Mouse (Mus musculus): ENCODE results near the gene Phrf1. TPM values are rescaled to one million over a fixed set of nuclear protein-coding genes. Genes with fewer than 3 reads are reported as not detected.
A peak's percentile ranks its signal among the peaks of the same experiment; 100 is the strongest.
"Not testable (repeated sequence)": the region's sequence is repeated elsewhere in the genome, so short reads cannot be mapped to it uniquely, and the experiment has no call there.

Gene Phrf1
- polyA plus RNA-seq, 1 experiment from 2014 or later = 96.1 TPM

DNA sequence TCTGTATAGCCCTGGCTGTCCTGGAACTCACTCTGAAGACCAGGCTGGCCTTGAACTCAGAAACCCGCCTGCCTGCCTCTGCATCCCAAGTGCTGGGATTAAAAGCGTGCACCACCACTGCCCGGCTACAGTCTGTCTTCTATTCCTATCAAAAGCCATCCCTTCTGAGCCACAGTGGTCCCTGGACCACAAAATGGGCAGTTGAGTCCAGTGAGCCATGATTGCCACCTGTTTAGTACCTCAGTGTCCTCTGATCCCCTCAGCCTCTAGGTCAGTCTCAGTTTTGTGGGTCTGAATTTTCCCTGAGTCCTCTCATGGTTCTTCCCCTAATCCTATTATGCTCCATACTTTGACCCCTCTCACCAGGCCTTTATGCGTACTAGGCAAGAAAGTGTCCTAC lies 788 bp upstream of the Phrf1 start:
- H3K27ac ChIP-seq (ENCODE audit: low read length) = no peak overlapping the region; the same call in 1 of the 2 replicates
- H3K9me3 ChIP-seq (ENCODE audit: control insufficient read depth, low read length) = no peaks in the 10 kb centered on the region
- peaks cover 18% of the 10 kb centered on the region for H3K4me1 ChIP-seq (replicated peaks; ENCODE audit: control insufficient read depth, insufficient read depth, low read length)
- H3K36me3 ChIP-seq (ENCODE audit: control insufficient read depth, insufficient read depth) = peaks cover 7% of the 10 kb centered on the region
- H3K27me3 ChIP-seq (replicated peaks; ENCODE audit: control insufficient read depth, insufficient read depth, low read length) = no peaks in the 10 kb centered on the region
- no peak overlapping the region for H3K4me2 ChIP-seq (ENCODE audit: low read length)
- WGBS = 76% methylated on average over 4 of the region's 4 CpGs
- H3K4me3 ChIP-seq (replicated peaks; ENCODE audit: low read length) = no peak overlapping the region; the same call in 1 of the 2 replicates
- no peak for ATAC-seq
- H3K9ac ChIP-seq (replicated peaks; ENCODE audit: low read depth, low read length) = peak overlapping the region; percentile 94; the same call in 1 of the 2 replicates

DNA sequence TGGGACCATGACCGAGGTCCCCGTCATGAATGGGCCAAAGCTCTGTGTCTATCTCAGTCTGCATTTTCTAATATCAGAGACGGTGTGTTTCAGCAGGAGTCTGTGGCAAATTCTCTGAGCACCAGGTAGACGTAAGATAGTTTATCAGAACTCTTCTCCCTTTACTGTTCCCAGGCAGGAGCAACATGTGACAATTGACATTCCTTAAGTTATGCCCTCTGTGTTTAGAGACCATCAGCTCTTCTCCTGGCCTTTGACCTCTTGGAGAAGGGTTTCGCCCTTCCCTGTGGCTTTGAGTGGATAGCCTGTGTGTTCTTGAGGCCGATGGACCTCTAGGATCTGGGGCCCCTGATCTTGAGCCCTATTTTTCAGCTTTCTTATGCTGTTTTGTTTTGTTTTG lies 1.1 kb downstream of the Phrf1 start:
- Histone ChIP-seq H3K27ac (ENCODE audit: low read length) (no peak overlapping the region), H3K9me3 (ENCODE audit: control insufficient read depth, low read length) (no peaks in the 10 kb centered on the region), H3K36me3 (ENCODE audit: control insufficient read depth, insufficient read depth) (peaks cover 18% of the 10 kb centered on the region), H3K9ac (replicated peaks; ENCODE audit: low read depth, low read length) (peak overlapping the region; percentile 94; the same call in 1 of the 2 replicates), H3K4me2 (ENCODE audit: low read length) (peak overlapping the region; percentile 98), H3K4me1 (replicated peaks; ENCODE audit: control insufficient read depth, insufficient read depth, low read length) (peaks cover 18% of the 10 kb centered on the region), H3K4me3 (replicated peaks; ENCODE audit: low read length) (peak overlapping the region; percentile 93), H3K27me3 (replicated peaks; ENCODE audit: control insufficient read depth, insufficient read depth, low read length) (no peaks in the 10 kb centered on the region)
- 63% methylated on average over 6 of the region's 6 CpGs for WGBS
- no peak for ATAC-seq

DNA sequence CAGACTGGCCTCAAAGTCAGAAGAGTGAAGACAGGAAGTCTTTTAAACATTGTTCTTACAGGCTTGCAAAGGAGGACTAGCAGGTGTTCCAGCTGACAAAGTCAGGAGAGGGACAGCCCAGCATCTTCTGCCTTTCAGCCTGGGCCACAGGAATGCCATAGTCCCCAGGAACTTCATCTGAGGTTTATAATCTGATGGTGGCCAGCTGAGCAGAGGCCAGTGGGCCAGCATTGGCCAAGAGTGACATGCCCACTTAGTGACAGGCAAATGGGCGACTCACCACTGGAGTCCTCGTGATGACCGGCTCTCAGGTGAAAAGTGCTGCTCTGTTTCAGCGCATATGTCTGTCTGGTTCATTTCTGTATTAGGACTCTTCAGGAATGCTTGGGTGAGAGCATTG lies 2.0 kb downstream of the Phrf1 start:
- WGBS = 91% methylated on average over 4 of the region's 4 CpGs
- H3K9me3 ChIP-seq (ENCODE audit: control insufficient read depth, low read length) = no peaks in the 10 kb centered on the region
- ATAC-seq = no peak
- H3K27ac ChIP-seq (ENCODE audit: low read length) = no peak overlapping the region
- peaks cover 20% of the 10 kb centered on the region for H3K36me3 ChIP-seq (ENCODE audit: control insufficient read depth, insufficient read depth)
- H3K4me2 ChIP-seq (ENCODE audit: low read length) = no peak overlapping the region
- H3K9ac ChIP-seq (replicated peaks; ENCODE audit: low read depth, low read length) = no peak overlapping the region
- H3K27me3 ChIP-seq (replicated peaks; ENCODE audit: control insufficient read depth, insufficient read depth, low read length) = no peaks in the 10 kb centered on the region
- no peak overlapping the region for H3K4me3 ChIP-seq (replicated peaks; ENCODE audit: low read length)
- peaks cover 18% of the 10 kb centered on the region for H3K4me1 ChIP-seq (replicated peaks; ENCODE audit: control insufficient read depth, insufficient read depth, low read length)

DNA sequence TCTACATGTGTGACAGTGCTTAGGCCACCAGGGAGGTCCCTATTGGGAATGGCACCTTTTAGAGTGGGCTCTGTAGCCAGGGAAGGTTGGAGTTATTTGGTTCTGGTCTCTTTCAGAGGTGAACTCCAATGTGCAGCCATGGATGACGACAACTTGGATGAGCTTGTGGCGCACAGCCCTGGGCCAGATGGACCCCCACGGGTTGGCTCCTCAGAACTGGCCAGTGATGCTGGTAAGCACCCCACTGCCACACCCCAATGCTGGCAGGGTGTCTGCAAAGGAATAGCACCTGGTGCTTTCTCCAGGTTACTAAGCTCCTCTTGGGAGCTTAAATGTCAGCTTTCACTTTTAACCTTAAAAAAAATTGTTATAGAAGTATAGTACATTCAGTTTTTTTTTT lies 2.5 kb downstream of the Phrf1 start:
- Histone ChIP-seq H3K4me1 (replicated peaks; ENCODE audit: control insufficient read depth, insufficient read depth, low read length) (peaks cover 18% of the 10 kb centered on the region), H3K27me3 (replicated peaks; ENCODE audit: control insufficient read depth, insufficient read depth, low read length) (no peaks in the 10 kb centered on the region), H3K9ac (replicated peaks; ENCODE audit: low read depth, low read length) (no peak overlapping the region), H3K4me2 (ENCODE audit: low read length) (no peak overlapping the region), H3K36me3 (ENCODE audit: control insufficient read depth, insufficient read depth) (peaks cover 20% of the 10 kb centered on the region), H3K9me3 (ENCODE audit: control insufficient read depth, low read length) (no peaks in the 10 kb centered on the region), H3K4me3 (replicated peaks; ENCODE audit: low read length) (no peak overlapping the region), H3K27ac (ENCODE audit: low read length) (no peak overlapping the region)
- no peak for ATAC-seq
- WGBS = 89% methylated on average over 3 of the region's 3 CpGs

DNA sequence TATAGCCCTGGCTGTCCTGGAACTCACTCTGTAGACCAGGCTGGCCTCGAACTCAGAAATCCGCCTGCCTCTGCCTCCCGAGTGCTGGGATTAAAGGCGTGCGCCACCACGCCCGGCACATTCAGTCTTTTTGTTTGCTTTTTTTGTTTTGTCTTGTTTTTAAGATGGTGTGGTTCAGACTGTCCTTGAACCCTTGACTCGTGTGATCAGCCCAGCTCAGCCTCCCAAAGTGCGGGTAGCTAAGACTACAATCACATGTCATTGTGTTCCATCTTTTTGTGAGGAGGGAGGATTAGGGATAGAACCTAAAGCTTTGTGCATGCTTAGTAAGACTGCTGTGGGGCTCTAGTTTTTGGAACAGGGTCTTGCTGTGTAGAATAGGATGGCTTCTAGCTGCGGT lies 3.0 kb downstream of the Phrf1 start:
- 87% methylated on average over 9 of the region's 10 CpGs for WGBS
- Histone ChIP-seq H3K4me2 (ENCODE audit: low read length) (no peak overlapping the region), H3K27ac (ENCODE audit: low read length) (no peak overlapping the region), H3K36me3 (ENCODE audit: control insufficient read depth, insufficient read depth) (peaks cover 20% of the 10 kb centered on the region), H3K9ac (replicated peaks; ENCODE audit: low read depth, low read length) (no peak overlapping the region), H3K9me3 (ENCODE audit: control insufficient read depth, low read length) (no peaks in the 10 kb centered on the region), H3K4me3 (replicated peaks; ENCODE audit: low read length) (no peak overlapping the region), H3K27me3 (replicated peaks; ENCODE audit: control insufficient read depth, insufficient read depth, low read length) (no peaks in the 10 kb centered on the region), H3K4me1 (replicated peaks; ENCODE audit: control insufficient read depth, insufficient read depth, low read length) (peaks cover 18% of the 10 kb centered on the region)
- ATAC-seq = no peak

DNA sequence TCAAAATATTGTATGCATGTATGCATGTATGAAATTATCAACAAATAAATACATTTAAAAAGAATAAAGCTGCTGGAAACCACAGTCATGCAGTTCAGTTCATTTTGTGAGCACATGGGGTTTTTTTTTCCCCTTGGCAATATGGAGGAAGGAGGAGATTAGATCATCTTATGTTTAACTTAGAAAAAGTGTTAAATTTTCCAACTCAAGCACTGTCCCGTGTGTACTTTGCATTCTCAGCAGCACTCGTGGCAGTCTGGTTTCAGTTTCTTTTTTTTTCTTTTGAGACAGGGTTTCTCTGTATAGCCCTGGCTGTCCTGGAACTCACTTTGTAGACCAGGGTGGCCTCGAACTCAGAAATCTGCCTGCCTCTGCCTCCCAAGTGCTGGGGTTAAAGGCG lies 21.9 kb downstream of the Phrf1 start:
- not testable (repeated sequence) for H3K9ac ChIP-seq (replicated peaks; ENCODE audit: low read depth, low read length); H3K27ac ChIP-seq (ENCODE audit: low read length); H3K4me3 ChIP-seq (replicated peaks; ENCODE audit: low read length); H3K9me3 ChIP-seq (ENCODE audit: control insufficient read depth, low read length); ATAC-seq; H3K4me2 ChIP-seq (ENCODE audit: low read length); H3K4me1 ChIP-seq (replicated peaks; ENCODE audit: control insufficient read depth, insufficient read depth, low read length); H3K27me3 ChIP-seq (replicated peaks; ENCODE audit: control insufficient read depth, insufficient read depth, low read length)
- 88% methylated on average over 4 of the region's 4 CpGs for WGBS
- H3K36me3 ChIP-seq (ENCODE audit: control insufficient read depth, insufficient read depth) = peaks cover 42% of the 10 kb centered on the region

DNA sequence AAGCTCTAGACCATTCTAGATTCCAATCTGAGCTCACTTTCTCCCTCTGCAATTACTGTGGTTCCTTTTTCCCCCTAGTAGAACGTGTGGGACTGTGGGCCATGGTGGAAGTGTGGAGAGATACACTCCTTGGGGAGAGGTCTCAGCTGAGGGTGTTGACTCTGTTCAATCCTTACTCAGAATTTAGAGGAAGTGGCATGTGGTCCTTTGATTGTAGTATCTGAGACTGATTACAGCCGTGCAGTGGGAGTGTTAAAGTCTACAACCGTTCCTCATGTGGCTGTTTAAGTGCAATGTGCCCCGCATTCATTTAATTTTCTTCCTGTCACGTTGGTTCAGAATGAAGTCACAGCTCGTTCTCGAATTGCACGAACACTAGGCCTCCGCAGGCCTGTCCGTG lies 27.6 kb downstream of the Phrf1 start:
- ATAC-seq = no peak
- 94% methylated on average over 10 of the region's 10 CpGs for WGBS
- Histone ChIP-seq H3K9ac (replicated peaks; ENCODE audit: low read depth, low read length) (no peak overlapping the region), H3K27ac (ENCODE audit: low read length) (no peak overlapping the region), H3K4me2 (ENCODE audit: low read length) (no peak overlapping the region), H3K36me3 (ENCODE audit: control insufficient read depth, insufficient read depth) (peaks cover 35% of the 10 kb centered on the region), H3K4me1 (replicated peaks; ENCODE audit: control insufficient read depth, insufficient read depth, low read length) (no peaks in the 10 kb centered on the region), H3K27me3 (replicated peaks; ENCODE audit: control insufficient read depth, insufficient read depth, low read length) (no peaks in the 10 kb centered on the region), H3K9me3 (ENCODE audit: control insufficient read depth, low read length) (no peaks in the 10 kb centered on the region), H3K4me3 (replicated peaks; ENCODE audit: low read length) (no peak overlapping the region)

DNA sequence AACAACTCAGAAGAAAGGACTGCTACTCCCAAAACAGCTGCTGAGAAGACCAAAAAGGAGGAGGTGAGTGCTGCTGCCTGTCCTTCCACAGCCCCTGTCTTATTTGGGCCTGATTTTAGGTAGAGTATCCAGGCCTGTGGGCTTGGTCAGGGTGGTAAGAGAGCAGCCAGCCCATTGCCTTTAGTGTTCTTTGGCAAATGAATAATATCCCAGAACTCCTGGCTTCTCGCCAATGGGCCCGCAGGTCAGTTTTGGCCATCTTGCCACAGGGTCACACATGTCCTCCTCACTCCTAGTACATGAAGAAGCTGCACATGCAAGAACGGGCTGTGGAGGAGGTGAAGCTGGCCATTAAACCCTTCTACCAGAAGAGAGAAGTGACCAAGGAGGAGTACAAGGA lies 32.9 kb downstream of the Phrf1 start:
- Histone ChIP-seq H3K27me3 (replicated peaks; ENCODE audit: control insufficient read depth, insufficient read depth, low read length) (no peaks in the 10 kb centered on the region), H3K36me3 (ENCODE audit: control insufficient read depth, insufficient read depth) (peaks cover 44% of the 10 kb centered on the region), H3K27ac (ENCODE audit: low read length) (no peak overlapping the region), H3K4me3 (replicated peaks; ENCODE audit: low read length) (no peak overlapping the region), H3K4me2 (ENCODE audit: low read length) (no peak overlapping the region), H3K4me1 (replicated peaks; ENCODE audit: control insufficient read depth, insufficient read depth, low read length) (peaks cover 5% of the 10 kb centered on the region), H3K9ac (replicated peaks; ENCODE audit: low read depth, low read length) (no peak overlapping the region), H3K9me3 (ENCODE audit: control insufficient read depth, low read length) (no peaks in the 10 kb centered on the region)
- WGBS = 90% methylated on average over 3 of the region's 3 CpGs
- ATAC-seq = no peak

DNA sequence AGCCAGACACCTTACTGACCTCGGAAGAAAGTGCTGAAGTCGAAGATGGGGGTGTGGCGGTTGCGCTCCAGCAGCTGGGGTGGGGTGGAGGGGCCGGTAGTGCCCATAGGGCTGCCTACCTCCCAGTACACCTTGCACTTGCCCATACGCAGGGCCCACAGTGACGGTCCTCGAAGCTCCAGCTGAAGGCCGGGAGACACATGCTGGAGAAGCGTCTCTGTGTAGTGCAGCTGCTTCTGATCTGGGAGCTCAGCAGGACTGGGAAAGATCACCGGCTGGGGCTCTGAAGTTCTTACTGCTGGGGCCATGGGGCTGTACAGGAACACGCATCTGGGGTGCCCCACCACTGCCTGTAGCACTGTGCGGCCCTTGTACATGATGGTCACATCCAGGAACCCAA lies 35.1 kb downstream of the Phrf1 start:
- 89% methylated on average over 13 of the region's 13 CpGs for WGBS
- no peak overlapping the region for H3K4me2 ChIP-seq (ENCODE audit: low read length)
- no peaks in the 10 kb centered on the region for H3K9me3 ChIP-seq (ENCODE audit: control insufficient read depth, low read length)
- peaks cover 36% of the 10 kb centered on the region for H3K36me3 ChIP-seq (ENCODE audit: control insufficient read depth, insufficient read depth)
- ATAC-seq = no peak
- peaks cover 5% of the 10 kb centered on the region for H3K4me1 ChIP-seq (replicated peaks; ENCODE audit: control insufficient read depth, insufficient read depth, low read length)
- H3K27ac ChIP-seq (ENCODE audit: low read length) = no peak overlapping the region
- no peak overlapping the region for H3K9ac ChIP-seq (replicated peaks; ENCODE audit: low read depth, low read length)
- no peak overlapping the region for H3K4me3 ChIP-seq (replicated peaks; ENCODE audit: low read length)
- H3K27me3 ChIP-seq (replicated peaks; ENCODE audit: control insufficient read depth, insufficient read depth, low read length) = no peaks in the 10 kb centered on the region

DNA sequence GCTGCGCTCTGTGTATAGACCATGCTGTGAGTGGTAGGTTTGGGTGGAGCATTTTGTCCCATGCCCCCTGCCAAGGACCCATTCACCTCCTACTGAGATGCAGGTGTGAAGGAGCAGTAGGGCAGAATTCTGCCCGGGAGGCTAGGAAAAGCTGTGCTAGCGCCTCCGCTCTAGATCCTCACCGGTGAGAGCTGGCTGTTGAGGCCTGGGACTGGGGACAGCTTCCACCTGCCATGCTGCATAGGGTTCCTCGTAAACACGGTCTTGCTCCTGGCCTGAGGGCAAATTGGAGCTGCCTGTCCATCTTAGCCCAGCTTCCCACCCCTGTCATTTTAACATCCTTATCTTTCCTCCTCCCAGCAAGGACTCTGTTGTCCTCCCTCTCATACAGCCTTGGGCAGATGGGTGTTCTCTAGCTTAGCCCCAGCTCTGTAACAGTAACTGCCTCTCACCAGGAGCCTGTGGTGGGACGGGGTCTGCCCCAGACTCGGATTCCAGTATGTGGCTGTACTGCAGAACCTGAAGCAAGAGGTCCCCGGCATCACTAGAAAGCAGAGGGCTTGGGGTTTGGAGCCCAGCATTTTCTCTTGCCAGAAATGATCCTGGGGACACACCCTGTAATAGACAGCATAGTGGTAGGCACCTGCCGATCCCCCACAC lies 35.6 kb downstream of the Phrf1 start:
- H3K9ac ChIP-seq (replicated peaks; ENCODE audit: low read depth, low read length) = no peak overlapping the region
- H3K4me2 ChIP-seq (ENCODE audit: low read length) = no peak overlapping the region
- H3K4me3 ChIP-seq (replicated peaks; ENCODE audit: low read length) = no peak overlapping the region
- peaks cover 34% of the 10 kb centered on the region for H3K36me3 ChIP-seq (ENCODE audit: control insufficient read depth, insufficient read depth)
- no peak overlapping the region for H3K27ac ChIP-seq (ENCODE audit: low read length)
- ATAC-seq = no peak
- 79% methylated on average over 11 of the region's 11 CpGs for WGBS
- no peaks in the 10 kb centered on the region for H3K9me3 ChIP-seq (ENCODE audit: control insufficient read depth, low read length)
- peaks cover 5% of the 10 kb centered on the region for H3K4me1 ChIP-seq (replicated peaks; ENCODE audit: control insufficient read depth, insufficient read depth, low read length)
- H3K27me3 ChIP-seq (replicated peaks; ENCODE audit: control insufficient read depth, insufficient read depth, low read length) = no peaks in the 10 kb centered on the region

Data from forebrain, embryonic 16.5 days (tissue).